Mouse (Mus musculus): ENCODE measurements around the gene Dmc1.

Gene Dmc1
- long read RNA-seq, experiment 1, result 0 reads
- long read RNA-seq, experiment 2, partial matches to known transcripts, result 1 of 2 reads
- long read RNA-seq, experiment 2, other reads (novel, unspliced or antisense), result 0 of 2 reads

DNA sequence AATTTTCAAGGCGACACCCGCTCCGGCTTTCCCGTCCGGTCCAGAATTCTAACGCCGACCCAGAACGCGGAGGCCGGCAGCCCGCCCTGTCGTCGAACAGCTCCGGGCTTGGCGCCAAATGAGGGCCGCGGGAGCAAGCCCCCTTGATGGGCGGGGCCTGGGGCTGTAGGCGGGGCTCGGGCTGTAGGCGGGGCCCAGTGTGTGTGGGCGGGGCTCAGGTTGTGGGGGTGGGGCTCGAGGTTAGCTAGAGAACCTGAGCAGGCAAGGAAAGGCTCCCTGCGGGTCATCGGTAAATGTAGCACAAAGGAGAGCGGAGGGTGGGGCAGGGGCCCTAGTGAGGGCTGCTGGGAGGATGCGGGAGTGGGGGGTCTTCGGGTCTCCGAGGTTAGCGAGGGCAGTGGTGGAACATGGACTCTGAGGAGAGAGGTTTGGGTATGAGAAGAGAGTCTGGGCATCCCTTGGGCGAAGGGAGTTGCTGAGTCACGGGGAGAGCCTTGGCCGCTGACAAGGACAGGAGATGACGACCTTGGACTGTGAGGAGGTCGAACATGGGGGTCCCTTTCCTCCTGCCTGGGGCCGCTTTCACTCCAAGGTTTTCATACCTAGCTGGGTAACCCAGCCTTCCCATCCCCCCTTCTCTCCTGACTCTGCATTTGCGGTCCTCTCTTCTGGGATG, at the start of gene Dmc1:
TSS of gene Dmc1 (minus strand) at position 120 of the 676 bp plus-strand sequence.
- intact Hi-C loops (cut with DNase I), result loop anchor here (10.0 kb wide), 1 partner anchor 110 kb away; no protein-coding TSS in a partner anchor

GRCm38 (mm10) chr15:79651481-79651880, 46.6 kb upstream of the Dmc1 start:
- intact Hi-C loops (cut with DNase I), result no loop called here

- intact Hi-C loops (cut with DNase I), result no loop called here
Measured at GRCm38 (mm10) chr15:79650569-79650968, 45.7 kb upstream of the Dmc1 start.

GRCm38 (mm10) chr15:79648130-79648529, 43.2 kb upstream of the Dmc1 start:
- intact Hi-C loops (cut with DNase I), result no loop called here

DNA sequence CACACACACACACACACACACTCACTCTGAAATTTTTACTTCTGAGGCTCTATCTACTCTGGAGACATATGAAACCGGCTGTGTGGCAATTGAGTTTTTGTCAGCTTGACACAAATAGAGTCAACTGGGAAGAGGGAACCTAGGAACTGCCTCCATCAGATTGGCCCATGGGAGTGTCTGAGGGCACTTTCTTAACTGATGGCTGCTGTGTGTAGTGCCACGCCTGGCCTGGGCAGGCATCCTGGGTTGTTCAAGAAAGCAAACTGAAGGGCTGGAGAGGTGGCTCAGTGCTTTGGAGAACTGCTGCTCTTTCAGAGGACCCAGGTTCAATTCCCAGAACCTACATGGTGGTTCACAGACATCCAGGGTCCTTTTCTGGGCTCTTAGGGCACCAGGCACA, 40.6 kb upstream of the Dmc1 start:
- intact Hi-C loops (cut with DNase I), result no loop called here

- intact Hi-C loops (cut with DNase I), result no loop called here
Measured at GRCm38 (mm10) chr15:79641135-79641817, 36.4 kb upstream of the Dmc1 start.

DNA sequence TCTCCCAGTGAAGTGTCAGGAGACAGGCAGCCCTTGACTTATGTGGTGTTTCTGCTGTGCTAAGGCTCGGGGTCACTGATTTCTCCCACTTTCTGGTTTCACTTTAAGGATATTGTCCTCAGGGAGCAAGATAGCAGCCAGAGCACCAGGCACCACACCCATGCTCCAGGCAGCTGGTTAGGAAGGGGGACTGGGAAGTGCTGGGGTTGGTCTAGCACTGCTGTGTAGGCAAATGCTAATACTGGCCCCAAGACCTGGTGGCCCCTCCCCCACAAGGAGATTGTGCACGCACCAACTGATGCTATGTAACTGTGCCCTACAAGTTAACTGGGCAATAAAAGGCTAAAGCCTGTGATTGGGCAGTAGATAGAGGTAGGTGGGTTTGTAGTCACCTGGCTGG, 25.6 kb upstream of the Dmc1 start:
- intact Hi-C loops (cut with DNase I), result no loop called here

DNA sequence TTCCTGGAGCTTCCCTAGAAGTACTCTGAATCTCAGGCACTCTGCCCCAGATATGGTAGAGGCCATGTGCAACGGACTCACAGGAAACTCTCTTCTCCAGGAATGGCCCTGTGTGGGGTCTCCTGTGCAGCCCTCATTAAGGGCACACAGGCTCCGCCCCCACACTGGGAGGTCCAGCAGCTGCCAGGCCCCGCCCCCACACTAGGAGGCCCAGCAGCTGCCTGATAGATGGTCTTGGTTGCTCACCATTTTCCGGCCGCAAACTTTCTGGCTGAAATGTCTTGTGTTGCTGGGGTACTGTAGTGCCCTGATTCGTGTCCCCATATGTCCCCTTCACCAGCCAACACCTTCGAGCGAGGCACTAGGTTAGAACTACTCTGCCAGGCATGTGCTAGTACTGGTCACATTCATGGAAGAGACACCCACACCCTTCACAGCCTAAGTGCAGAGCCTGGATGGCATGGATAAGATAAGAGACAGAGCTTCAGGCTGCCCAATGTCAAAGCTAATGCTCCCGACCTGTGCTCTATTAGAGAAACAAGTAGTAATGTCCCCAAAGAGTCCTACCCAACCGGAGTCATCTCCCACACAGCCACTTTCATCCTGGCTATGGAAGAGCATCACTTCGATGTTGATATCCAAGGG, 15.0 kb upstream of the Dmc1 start:
- intact Hi-C loops (cut with DNase I), result no loop called here

- intact Hi-C loops (cut with DNase I), result no loop called here
Measured at GRCm38 (mm10) chr15:79618456-79618855, 13.5 kb upstream of the Dmc1 start.

DNA sequence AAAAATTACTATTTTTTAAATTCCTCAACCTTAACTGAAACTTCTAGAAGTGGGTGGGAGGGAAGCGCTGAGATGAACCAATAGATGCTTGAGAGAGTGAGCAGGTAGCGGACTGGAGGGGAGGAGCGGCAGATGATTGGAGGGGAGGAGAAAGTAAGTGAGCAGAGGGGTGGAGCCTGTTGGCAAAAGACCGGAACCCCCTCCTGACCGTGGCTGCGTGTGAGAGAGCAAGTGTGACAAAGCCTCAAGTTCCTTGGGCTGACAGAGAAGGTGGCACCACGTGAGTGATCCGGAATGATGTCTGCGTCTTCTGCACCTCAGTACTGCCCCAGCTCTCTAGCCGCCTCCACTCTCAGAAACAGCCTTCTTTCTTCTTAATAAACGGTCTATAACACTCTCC, 12.2 kb upstream of the Dmc1 start:
- intact Hi-C loops (cut with DNase I), result no loop called here

DNA sequence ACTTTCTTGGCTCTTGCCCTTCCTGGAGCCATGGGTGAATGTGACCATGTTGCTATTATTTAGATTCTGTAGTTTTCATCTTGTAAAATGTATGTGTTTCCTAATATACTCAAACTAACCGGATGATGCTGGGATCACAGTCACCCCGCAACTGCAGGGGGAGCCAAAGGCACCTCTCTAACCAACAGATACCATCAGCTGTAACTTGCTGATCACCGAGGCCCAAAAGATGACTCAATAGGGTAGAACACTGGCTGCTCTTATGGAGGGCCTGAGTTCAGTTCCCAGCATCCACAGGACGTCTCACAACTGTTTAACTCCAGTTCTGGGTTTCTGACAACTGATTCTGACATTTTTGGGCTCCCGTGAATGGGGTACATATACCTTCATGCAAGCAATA, 11.8 kb upstream of the Dmc1 start:
- intact Hi-C loops (cut with DNase I), result no loop called here

DNA sequence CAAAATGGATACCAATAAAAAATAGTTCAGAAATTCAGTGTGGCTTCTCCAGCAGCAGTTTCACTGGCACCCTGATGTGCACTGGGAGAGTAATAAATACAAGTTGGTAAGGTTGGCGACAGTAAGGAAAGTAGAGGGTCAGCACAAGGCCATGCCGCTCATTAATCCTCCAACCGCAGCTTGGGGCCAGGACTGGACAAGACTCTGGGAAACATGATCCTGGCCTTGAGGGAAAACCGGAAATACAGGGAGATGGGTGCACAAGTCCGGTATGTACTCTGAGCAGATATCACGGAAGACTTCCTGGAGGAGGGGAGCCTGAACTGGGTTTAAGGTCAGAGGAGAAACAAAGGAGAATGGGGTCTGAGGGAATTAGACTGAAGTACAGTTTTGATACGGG, 10.6 kb upstream of the Dmc1 start:
- intact Hi-C loops (cut with DNase I), result no loop called here

DNA sequence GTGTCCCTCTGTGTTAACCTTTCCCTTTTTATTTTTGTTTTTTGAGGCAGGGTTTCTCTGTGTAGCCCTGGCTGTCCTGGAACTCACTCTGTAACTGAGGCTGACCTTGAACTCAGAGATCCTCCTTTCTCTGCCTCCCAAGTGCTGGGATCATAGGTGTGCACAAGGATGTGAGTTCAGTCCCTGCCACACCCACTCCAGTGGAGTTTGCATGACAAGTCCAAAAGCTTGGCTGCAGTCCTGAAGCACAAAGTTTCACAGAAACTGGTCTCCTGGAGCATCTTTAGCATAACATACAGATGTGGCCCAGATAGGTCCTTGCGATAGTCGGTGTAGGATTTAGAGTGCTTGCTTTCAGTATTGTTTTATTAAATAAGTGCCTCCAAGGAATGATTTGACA, 4.3 kb upstream of the Dmc1 start:
- intact Hi-C loops (cut with DNase I), result loop anchor here (10.0 kb wide), 1 partner anchor 114 kb away; no protein-coding TSS in a partner anchor

- intact Hi-C loops (cut with DNase I), result loop anchor here (10.0 kb wide), 1 partner anchor 113 kb away; no protein-coding TSS in a partner anchor
Measured at GRCm38 (mm10) chr15:79608214-79608613, 3.3 kb upstream of the Dmc1 start.

DNA sequence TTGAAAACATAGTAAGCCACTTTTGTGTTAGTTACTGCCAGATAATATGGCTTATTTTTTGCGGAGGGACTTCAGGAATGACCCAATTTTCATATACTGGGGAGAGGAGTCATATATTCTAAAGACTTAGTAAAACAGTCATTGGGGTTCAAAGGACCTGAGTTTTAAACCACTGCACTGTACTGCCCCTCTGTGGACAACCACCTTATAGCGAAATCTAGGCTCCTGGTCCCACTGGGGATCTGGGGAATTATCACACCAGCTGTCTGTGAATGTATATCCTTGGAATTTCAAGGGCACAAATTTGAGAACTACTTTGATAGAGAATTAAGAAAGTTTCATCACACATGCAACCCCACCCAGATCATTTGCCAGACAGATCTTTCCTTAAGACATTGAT, 2.8 kb upstream of the Dmc1 start:
- intact Hi-C loops (cut with DNase I), result loop anchor here (10.0 kb wide), 1 partner anchor 113 kb away; no protein-coding TSS in a partner anchor

- intact Hi-C loops (cut with DNase I), result loop anchor here (10.0 kb wide), 1 partner anchor 111 kb away; no protein-coding TSS in a partner anchor
Measured at GRCm38 (mm10) chr15:79606161-79606560, 1.3 kb upstream of the Dmc1 start.

- intact Hi-C loops (cut with DNase I), result loop anchor here (10.0 kb wide), 1 partner anchor 105 kb away; no protein-coding TSS in a partner anchor
Measured at GRCm38 (mm10) chr15:79600176-79600575, 4.7 kb downstream of the Dmc1 start.

DNA sequence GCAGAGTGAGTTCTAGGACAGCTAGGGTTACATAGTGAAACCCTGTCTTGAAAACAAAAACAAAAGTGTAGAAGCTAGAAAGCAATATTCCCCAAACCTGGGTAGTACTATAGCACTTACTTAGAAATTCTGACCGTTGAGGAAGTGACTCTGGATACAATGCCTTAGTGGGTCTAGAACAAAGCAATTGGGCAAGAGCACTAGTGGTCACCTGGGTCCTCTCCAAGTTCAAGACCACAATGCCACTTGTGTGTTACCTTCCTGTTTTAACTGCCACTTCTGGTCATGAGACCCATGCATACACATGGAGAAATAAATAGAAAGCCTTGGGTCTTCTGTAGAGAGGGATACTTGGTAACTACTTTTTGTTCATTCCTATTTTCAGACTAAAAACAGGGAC, 6.2 kb downstream of the Dmc1 start:
- intact Hi-C loops (cut with DNase I), result no loop called here

- intact Hi-C loops (cut with DNase I), result no loop called here
Measured at GRCm38 (mm10) chr15:79581581-79581980, 23.3 kb downstream of the Dmc1 start.

DNA sequence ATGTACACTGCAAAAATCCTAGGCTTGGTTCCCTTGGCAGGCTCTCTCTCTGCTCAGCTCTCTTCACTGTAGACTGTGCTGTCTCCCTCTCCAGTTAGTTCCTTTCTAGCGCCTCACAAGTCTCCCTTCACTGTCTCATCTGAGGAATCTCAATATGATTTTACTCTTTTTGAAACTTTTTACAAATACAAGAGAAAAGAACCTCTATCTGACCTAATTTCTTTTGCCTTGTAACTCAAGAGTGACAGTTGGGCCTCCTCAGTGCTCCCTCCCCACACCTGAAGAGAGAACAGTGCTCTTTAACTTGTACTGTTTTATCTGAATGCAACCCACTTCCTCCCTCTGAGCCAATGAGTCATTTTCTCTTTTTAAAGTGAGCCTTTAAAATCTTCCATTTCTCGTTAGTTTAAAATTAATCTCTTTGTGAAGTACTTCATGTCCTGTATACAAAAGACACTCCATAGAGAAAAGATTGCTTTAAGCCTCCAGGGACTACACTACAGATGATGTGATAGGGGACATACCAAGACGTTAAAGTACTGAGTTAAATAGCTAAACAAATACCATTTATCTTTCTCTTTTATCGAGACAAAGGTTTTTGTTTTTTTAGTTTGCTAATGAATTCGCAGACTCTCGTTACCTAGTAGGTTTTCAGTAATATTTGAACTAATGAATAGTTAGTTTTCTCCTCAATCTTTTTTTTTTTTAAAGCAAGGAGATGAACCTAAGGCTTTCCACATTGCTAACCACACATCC, 27.1 kb downstream of the Dmc1 start:
- intact Hi-C loops (cut with DNase I), result no loop called here

DNA sequence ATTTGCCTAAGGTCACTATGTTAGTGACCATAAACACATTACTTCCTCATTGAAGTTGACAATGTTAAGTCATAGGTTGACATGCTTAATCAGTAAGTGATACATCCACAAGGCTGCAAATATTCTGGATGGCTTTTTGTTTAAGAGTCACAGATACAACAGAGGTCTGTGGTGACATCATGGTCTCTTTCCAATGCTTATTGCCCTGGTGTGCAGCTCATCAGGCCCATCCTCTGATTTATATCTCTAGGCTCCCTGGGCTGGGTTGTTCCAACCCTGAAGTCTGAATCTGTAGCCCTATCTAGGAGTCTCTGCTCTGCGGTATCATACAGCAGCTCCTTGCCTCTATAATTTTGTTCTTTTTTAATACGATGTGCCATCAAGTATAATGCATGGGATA, 28.0 kb downstream of the Dmc1 start:
- intact Hi-C loops (cut with DNase I), result no loop called here
